15 mouse cellular contexts compared by ENCODE assay signal in genomic region chr11:85359641-85360040, GRCm38 (mm10).
"Had no signal": no experiment of that assay in that cellular context is flagged by ENCODE, and none has a peak within 500 bp of the region (broad histone marks: within the 10 kb centered on the region; RNA-seq: fewer than 3 reads in every experiment).

No protein-coding gene starts in this region.

- DNase-seq: gastrocnemius, postnatal 14 days; gastrocnemius, postnatal 36 days; heart, adult 11 months; heart, adult 2 months; heart, postnatal 14 days; heart, postnatal 36 days; kidney, adult 11 months; kidney, adult 2 months; kidney, adult 9 months; kidney, postnatal 14 days; kidney, postnatal 36 days; layer of hippocampus, adult 9-11 months; layer of hippocampus, postnatal 36 days; liver; liver, embryonic 13.5 days had no signal
